23 mouse cellular contexts compared by ENCODE assay signal in the genomic region with DNA sequence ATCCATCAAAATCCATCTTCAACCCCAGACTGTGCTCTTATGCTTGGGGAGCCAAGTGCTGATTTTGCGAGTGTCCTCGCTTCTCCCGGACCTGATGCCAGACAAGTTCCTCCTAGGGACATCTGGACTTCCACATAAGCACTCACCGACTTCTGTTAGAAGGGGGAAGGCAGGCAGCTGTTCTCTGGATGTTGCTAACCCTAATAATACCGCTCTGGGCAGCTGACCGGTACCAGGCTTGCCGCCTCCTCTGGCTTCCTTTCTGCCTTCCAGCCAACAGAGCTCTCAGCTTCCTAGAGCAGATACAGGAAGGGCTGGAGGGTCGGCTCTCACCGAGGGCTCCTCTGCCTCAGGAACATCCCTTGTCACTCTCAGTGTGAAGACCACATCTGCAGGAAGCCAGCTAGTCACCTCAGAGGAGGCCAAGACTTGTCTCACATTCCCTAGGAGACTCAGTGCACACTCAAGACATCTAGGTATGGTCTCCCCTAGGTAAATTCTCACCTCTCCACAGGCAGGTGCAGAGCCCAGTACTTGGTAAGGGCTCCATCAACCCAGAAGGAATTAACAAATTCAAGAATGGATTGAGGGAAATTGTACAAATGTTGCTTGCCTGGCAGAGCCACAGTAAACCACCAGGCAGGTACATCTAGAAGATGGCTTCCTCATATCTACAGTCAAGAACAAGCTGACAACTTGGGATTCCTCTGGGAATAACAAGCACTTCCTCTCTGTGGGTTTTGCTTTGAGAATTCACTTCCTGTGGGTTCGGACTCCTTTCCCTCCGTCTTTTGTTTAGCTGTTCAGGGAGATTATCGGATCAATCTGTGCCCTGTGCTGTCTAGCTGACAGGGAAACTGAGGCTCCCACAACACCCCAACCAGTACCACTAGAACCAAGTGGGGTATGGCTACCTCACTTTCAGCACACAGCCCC. TPM values are rescaled to one million over a fixed set of nuclear protein-coding genes. Genes with fewer than 3 reads are reported as not detected.
DNase-seq lines count a peak whose midpoint lies in the region; ATAC-seq and TF ChIP-seq lines count a peak whose summit lies in the region.
"Had no signal": no experiment of that assay in that cellular context is flagged by ENCODE, and none has a peak within 500 bp of the region (broad histone marks: within the 10 kb centered on the region; RNA-seq: fewer than 3 reads in every experiment).

No protein-coding gene starts in this region.

- no peaks in the 10 kb centered on the region for H3K27me3 ChIP-seq in lung, postnatal 0 days (replicated peaks; ENCODE audit: insufficient read depth, low read length)
- no peaks in the 10 kb centered on the region for H3K27me3 ChIP-seq in liver, postnatal 0 days (ENCODE audit: insufficient read depth, low read length)
- H3K27me3 ChIP-seq: embryonic facial prominence, embryonic 15.5 days; hindbrain, embryonic 12.5 days; stomach, embryonic 15.5 days had no signal

- DNase-seq in heart, adult 11 months: peak; percentile 97
- DNase-seq in heart, adult 8-10 months (ENCODE audit: low spot score): no peak
- no peak for DNase-seq in lung, postnatal 0 days (ENCODE audit: low spot score)
- no peak for DNase-seq in lung, postnatal 10 days
- no peak for DNase-seq in liver, postnatal 0 days
- DNase-seq in ovary, postnatal 10 days (ENCODE audit: low spot score): no peak
- DNase-seq in kidney, postnatal 25 days: no peak
- DNase-seq: adrenal gland, postnatal 25 days; cerebellum, adult 11-12 months; gastrocnemius, postnatal 10 days; right cerebral cortex, postnatal 25 days had no signal

- H3K36me3 ChIP-seq in lung, postnatal 0 days (ENCODE audit: insufficient read depth, low read length): no peaks in the 10 kb centered on the region
- 0 out of 2 replicates have a peak, but pooled peaks cover 5% of the 10 kb centered on the region for H3K36me3 ChIP-seq in liver, postnatal 0 days (replicated peaks; ENCODE audit: insufficient read depth, low read length)
- H3K36me3 ChIP-seq: embryonic facial prominence, embryonic 15.5 days; hindbrain, embryonic 12.5 days; stomach, embryonic 15.5 days had no signal

- TF ChIP-seq CTCF in lung, postnatal 0 days (IDR thresholded peaks at IDR 0.05): no peak
- no peak for TF ChIP-seq CTCF in liver, postnatal 0 days (IDR thresholded peaks at IDR 0.05; ENCODE audit: low read depth)

- H3K27ac ChIP-seq in lung, postnatal 0 days (ENCODE audit: low read length): 0 out of 2 replicates have a peak overlapping the region, but pooled peaks have one; percentile 20
- peak overlapping the region; percentile 56 for H3K27ac ChIP-seq in brown adipose tissue, adult 24 weeks (replicated peaks; ENCODE audit: low read depth, low read length)
- H3K27ac ChIP-seq in liver, postnatal 0 days (ENCODE audit: low read depth): no peak overlapping the region
- H3K27ac ChIP-seq: embryonic facial prominence, embryonic 15.5 days; hindbrain, embryonic 12.5 days; stomach, embryonic 15.5 days had no signal

- no peak for ATAC-seq in lung, postnatal 0 days
- no peak for ATAC-seq in liver, postnatal 0 days
- ATAC-seq: forebrain, embryonic 16.5 days; intestine, postnatal 0 days had no signal

- H3K4me3 ChIP-seq in lung, postnatal 0 days (ENCODE audit: low read depth, low read length): no peak overlapping the region
- H3K4me3 ChIP-seq in brown adipose tissue, adult 24 weeks (ENCODE audit: insufficient read depth, low read depth, low read length): no peak overlapping the region
- no peak overlapping the region for H3K4me3 ChIP-seq in liver, postnatal 0 days (ENCODE audit: low read depth, low read length)
- H3K4me3 ChIP-seq: embryonic facial prominence, embryonic 15.5 days; hindbrain, embryonic 12.5 days; stomach, embryonic 15.5 days had no signal

- no peak overlapping the region for H3K9ac ChIP-seq in lung, postnatal 0 days (replicated peaks; ENCODE audit: low read depth)
- H3K9ac ChIP-seq in liver, postnatal 0 days (replicated peaks): no peak overlapping the region
- H3K9ac ChIP-seq: embryonic facial prominence, embryonic 15.5 days; hindbrain, embryonic 12.5 days; stomach, embryonic 15.5 days had no signal

- H3K9me3 ChIP-seq in lung, postnatal 0 days (ENCODE audit: low read length): no peaks in the 10 kb centered on the region
- H3K9me3 ChIP-seq in liver, postnatal 0 days (ENCODE audit: low read length): no peaks in the 10 kb centered on the region
- H3K9me3 ChIP-seq: embryonic facial prominence, embryonic 15.5 days; hindbrain, embryonic 12.5 days; stomach, embryonic 15.5 days had no signal

- 59% methylated on average over 12 of the region's 12 CpGs for WGBS in lung, postnatal 0 days
- 47% methylated on average over 12 of the region's 12 CpGs for WGBS in liver, postnatal 0 days (ENCODE audit: insufficient replicate concordance)

- peaks cover 10% of the 10 kb centered on the region for H3K4me1 ChIP-seq in lung, postnatal 0 days (ENCODE audit: insufficient read depth, low read depth, low read length)
- peaks cover 64% of the 10 kb centered on the region for H3K4me1 ChIP-seq in brown adipose tissue, adult 24 weeks (ENCODE audit: control insufficient read depth, insufficient read depth, insufficient read length, low read length)
- peaks cover 63% of the 10 kb centered on the region for H3K4me1 ChIP-seq in liver, postnatal 0 days (ENCODE audit: insufficient read depth)

- no peak for TF ChIP-seq EP300 in lung, postnatal 0 days (IDR thresholded peaks at IDR 0.05)
- no peak for TF ChIP-seq EP300 in liver, postnatal 0 days (IDR thresholded peaks at IDR 0.05; ENCODE audit: low read depth)

- H3K4me2 ChIP-seq in lung, postnatal 0 days (replicated peaks; ENCODE audit: low read depth, low read length): no peak overlapping the region
- H3K4me2 ChIP-seq in liver, postnatal 0 days (ENCODE audit: low read depth, low read length): peak overlapping the region; percentile 1; the same call in 1 of the 2 replicates
- H3K4me2 ChIP-seq: embryonic facial prominence, embryonic 15.5 days; hindbrain, embryonic 12.5 days; stomach, embryonic 15.5 days had no signal

RNA-seq across cellular contexts. Expression of a gene that starts 13.1 kb away (rescaled TPM):
- 10 to 100 TPM in 3 of 4 experiments, 1 to 10 TPM in 1; 9.9 to 18.2 (median 14.5) TPM for total RNA-seq in heart, adult 8-10 months (2022)
- 21.8 and 25.6 TPM in 2 replicates for polyA plus RNA-seq in lung, postnatal 0 days (2015; fragmentation: Nextera tagmentation; extraction: Ambion mirVana)
- polyA plus RNA-seq in brown adipose tissue, adult 24 weeks (2012; ENCODE audit: insufficient read depth, insufficient read length, missing spikeins): 8.8 and 14.5 TPM in 2 replicates
- polyA plus RNA-seq in liver, postnatal 0 days (2015; fragmentation: Nextera tagmentation; extraction: Ambion mirVana): 5.2 and 6.2 TPM in 2 replicates

RNA-seq across cellular contexts. Expression of a gene that starts 53.0 kb away (rescaled TPM):
- total RNA-seq in heart, adult 8-10 months (2022): not detected
- not detected in 2 replicates for polyA plus RNA-seq in lung, postnatal 0 days (2015; fragmentation: Nextera tagmentation; extraction: Ambion mirVana)
- not detected in 2 replicates for polyA plus RNA-seq in brown adipose tissue, adult 24 weeks (2012; ENCODE audit: insufficient read depth, insufficient read length, missing spikeins)
- not detected in 2 replicates for polyA plus RNA-seq in liver, postnatal 0 days (2015; fragmentation: Nextera tagmentation; extraction: Ambion mirVana)
- total RNA-seq: adrenal gland, postnatal 25 days; ES-E14; gastrocnemius, postnatal 10 days; layer of hippocampus, adult 18-20 months; left cerebral cortex, postnatal 10 days; monocyte, adult 5-6 weeks had no signal
- polyA plus RNA-seq: cortical plate, adult 2 months; embryonic facial prominence, embryonic 15.5 days; forebrain, embryonic 16.5 days; hindbrain, embryonic 12.5 days; intestine, postnatal 0 days; liver, embryonic 16.5 days; stomach, embryonic 15.5 days had no signal
